Mouse (Mus musculus): ENCODE results near the gene Wdfy1.

GRCm38 (mm10) chr1:79734794-79735193, 41.1 kb downstream of the Wdfy1 start:
- TF ChIP-seq CTCF (IDR thresholded peaks at IDR 0.05; ENCODE audit: low read depth, low read length): no peak
- no peak for TF ChIP-seq GATA1 (IDR thresholded peaks at IDR 0.05; ENCODE audit: borderline replicate concordance, low read length)
- no peak for TF ChIP-seq TAL1 (conservative IDR thresholded peaks at IDR 0.05; ENCODE audit: low read depth, low read length)
- TF ChIP-seq POLR2AphosphoS5 (IDR thresholded peaks at IDR 0.05; ENCODE audit: insufficient replicate concordance, low read depth, low read length): no peak
- TF ChIP-seq GATA2 (IDR thresholded peaks at IDR 0.05; ENCODE audit: borderline replicate concordance, low read depth, low read length): no peak
